Mouse (Mus musculus) stomach, postnatal 0 days (tissue): ENCODE measurements at regions not wholly inside any gene's neighbourhood (a gene's known extent, or its start where the extent isn't known, plus 50 kb on each side); places are given as distances from the start of the nearest gene placed in this dataset.

Experiments
- CTCF ChIP-seq: IDR thresholded peaks from 2 replicates; pipeline ENCODE4 v1.5.1; 2016; ENCODE audit warnings: antibody characterized with exemption, low read depth, mild to moderate bottlenecking, moderate library complexity
- EP300 ChIP-seq: optimal IDR thresholded peaks from 2 replicates; pipeline ENCODE3; 2016; ENCODE audit warnings: antibody characterized with exemption

GRCm38 (mm10) chr15:62279526-62279925, 1356.7 kb upstream of the A1bg start:
- TF ChIP-seq CTCF (no peak), EP300 (no peak)
